Mouse (Mus musculus) heart, adult 10 weeks (tissue): ENCODE results near the gene Zfp14. TPM values are rescaled to one million over a fixed set of nuclear protein-coding genes. Genes with fewer than 3 reads are reported as not detected.

Source experiments
- polyA plus RNA-seq: library from polyadenylated mRNA; stranded (reverse); fragments of 350-450 nt; fragmentation: Illumina TruSeq; extraction: RNeasy Lipid Tissue Mini Kit (QIAGEN cat#74804); gene quantifications from one replicate; pipeline ENCODE4 v1.2.3, GENCODE M21; 2014; ENCODE audit warnings: low read depth, low replicate concordance

The Zfp14 gene
- polyA plus RNA-seq: 7.4 TPM

DNA sequence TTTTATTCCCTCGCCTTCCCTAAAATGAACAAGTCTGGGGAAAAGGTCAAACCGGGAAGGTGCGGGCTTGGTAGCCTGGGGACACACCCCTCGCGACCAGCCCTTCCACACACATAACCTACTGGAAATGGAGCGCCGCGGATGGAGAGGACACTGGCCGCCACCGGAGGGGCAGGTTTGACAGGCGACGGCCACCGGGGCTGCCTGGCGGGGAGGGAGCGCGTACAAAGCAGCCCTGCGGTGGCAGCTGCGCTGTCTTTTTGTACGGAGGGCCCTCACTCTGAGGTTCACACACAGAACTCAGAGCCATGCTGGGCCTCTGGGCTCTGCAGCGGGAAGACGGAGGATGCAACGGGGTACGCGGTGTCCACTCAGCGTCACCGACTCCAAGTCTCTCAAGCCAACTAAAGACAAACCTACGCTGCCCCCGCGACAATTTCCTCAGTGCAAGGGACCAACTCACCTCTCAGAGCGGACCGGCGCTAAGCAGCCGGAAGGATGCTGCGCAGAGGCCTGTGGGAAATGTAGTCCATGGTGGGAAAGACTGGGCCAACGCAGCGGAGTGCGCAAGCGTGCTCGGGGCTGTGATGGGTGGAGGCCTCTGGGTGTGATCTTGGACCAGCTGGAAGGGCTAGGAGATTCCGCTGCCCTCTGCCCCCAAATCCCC is at the start of gene Zfp14:
Gene Zfp14, minus strand, starts transcription at position 499 of the 667 bp plus-strand sequence.

DNA sequence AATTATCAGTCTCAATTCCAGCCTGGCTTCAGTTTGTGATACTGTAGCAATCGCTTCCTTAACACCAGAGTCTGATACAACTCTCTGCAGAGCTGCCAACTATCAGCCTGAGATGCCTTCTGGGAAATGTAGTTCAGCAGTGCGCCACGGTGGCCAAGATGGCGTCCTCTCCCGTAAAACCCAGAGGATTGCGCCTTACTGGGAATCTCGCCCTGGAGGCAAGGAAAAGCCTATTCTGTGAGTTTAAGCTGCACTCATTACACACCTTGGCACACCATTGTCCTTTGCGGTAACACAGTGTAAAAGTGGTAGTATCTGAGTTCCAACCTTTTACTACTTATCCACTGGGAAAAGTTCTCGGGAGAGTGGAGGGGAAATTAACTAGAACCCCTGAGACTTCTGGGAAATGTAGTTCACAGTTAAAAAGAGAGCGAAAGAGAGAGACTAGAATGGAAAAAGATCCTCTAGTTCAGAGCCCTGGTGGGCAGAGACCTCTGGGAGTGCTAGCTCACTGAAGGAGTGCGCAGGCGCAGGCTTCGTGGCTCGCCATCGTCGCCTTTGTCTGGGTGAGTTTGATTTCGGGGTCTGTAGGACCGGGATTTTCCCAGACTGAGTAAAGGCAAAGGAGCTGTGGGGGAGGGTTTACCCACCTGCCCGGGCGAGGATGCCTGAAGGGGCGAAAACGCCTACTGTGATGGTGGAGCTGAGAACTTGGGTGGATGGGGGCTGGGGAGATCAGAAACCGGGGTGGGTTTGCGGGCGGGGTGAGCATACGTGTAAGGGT is 43.7 kb upstream of the Zfp14 start, which contains the start of gene Zfp260:
Gene Zfp260, plus strand, starts transcription at position 132 of the 784 bp plus-strand sequence.

DNA sequence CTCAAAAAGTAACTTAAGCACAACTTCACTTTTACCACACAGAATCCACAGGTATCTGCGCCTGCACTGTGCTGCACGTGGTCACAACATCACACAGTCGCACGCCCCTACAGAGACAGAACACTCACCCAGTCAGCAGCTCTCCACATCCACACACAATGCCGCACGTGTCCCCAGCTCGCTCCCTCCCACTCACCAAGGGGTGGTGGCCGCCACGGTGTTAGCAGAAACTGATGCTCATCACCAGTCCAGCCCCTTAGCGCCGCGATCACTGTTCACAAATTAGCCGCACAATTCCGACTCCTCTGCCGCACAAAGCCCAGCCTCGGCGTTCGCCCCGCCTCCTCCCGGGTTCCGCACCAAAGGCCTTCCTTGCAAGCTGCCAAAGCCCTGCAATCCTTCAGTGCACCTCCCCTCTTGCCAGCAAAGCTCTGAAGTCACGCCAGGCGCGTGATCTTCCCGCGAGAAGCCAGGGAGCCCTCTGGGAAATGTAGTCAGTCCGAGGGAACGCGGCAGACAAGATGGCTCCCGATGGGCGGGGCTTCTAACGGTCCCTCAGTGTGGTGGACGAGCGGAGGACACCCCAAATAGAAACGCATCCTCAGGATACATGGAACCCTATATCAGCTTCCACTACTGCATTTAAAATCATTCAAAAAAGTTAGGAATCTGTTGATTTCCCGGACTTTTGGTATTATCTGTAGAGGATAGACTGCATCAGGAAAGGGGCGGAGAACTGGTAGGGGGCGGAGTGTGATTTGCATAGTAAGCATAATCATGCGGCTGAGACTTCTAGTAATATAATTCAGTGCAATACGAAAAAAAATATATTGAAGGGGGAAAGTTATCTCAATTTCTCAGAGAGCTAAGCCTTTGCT is 39.2 kb upstream of the Zfp14 start, which contains the start of the genes Gm26920 and Zfp566:
Gene Gm26920, minus strand, starts transcription at position 319 of the 878 bp plus-strand sequence.
Gene Zfp566, minus strand, starts transcription at position 436 of the 878 bp plus-strand sequence.

DNA sequence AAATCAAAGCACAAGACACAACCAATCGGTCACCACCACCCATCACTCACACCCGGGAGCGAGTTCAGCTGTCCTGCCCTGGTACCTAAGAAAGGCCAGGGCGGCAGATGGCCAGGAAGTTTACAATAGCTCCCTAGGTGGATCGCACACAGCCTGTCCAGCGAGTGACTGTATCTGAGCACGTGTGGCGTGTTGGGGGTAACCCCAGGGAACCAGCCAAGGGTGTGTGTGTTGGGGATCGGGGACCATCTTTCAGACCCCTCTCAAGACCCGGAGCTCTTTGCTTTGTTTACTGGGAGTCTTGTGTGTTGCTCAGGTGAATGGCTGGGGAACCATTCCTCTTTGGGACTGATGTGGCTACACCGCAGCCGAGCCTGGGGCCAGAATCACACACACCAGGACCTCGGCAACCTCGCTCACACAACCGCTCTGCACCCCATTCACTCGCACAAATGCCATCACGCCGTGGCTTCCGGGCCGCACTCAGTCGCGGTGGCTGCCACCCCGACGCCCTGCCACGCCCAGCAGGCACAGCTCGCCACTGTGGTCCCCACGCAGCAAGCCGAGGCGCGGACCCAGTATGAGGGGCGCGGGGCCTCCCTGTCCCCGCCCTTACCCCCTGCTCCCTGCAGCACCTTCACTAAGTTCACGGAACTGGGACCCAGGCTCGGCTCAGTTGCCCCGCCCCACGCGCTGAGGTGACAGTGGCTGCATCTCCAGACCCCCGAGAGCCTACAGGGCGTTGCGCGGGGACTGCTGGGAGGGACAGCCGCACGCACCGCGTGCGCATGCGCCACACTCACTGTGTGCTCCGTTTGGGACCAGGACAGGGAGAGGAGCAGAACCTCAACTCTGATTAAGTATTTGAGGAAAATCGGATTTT is 21.2 kb upstream of the Zfp14 start, which contains the start of gene Zfp82:
Gene Zfp82, minus strand, starts transcription at position 755 of the 883 bp plus-strand sequence.

Other genes with a start within 250 kb of the Zfp14 start
- 10.3 TPM for gene Zfp790, start 235.3 kb downstream of the Zfp14 start, polyA plus RNA-seq
- gene Zfp940, start 197.7 kb downstream of the Zfp14 start, polyA plus RNA-seq: 0.47 TPM
- 5.3 TPM for gene Zfp420, start 191.4 kb downstream of the Zfp14 start, polyA plus RNA-seq
- gene Zfp27, start 144.8 kb downstream of the Zfp14 start, polyA plus RNA-seq: 9.3 TPM
- 11.9 TPM for gene Zfp383, start 143.2 kb downstream of the Zfp14 start, polyA plus RNA-seq
- gene Zfp74, start 97.3 kb downstream of the Zfp14 start, polyA plus RNA-seq: 5.1 TPM
- gene Zfp568, start 67.4 kb downstream of the Zfp14 start, polyA plus RNA-seq: 12.4 TPM
- gene Zfp82, start 21.5 kb upstream of the Zfp14 start, polyA plus RNA-seq: 2.5 TPM
- not detected for gene Gm26920, start 39.0 kb upstream of the Zfp14 start, polyA plus RNA-seq
- gene Zfp566, start 39.1 kb upstream of the Zfp14 start, polyA plus RNA-seq: 1.4 TPM
- gene Zfp260, start 43.4 kb upstream of the Zfp14 start, polyA plus RNA-seq: 34.9 TPM
- gene Zfp382, start 70.6 kb upstream of the Zfp14 start, polyA plus RNA-seq: 1.6 TPM
- gene Zfp146, start 118.4 kb upstream of the Zfp14 start, polyA plus RNA-seq: 26.8 TPM
- gene Cox7a1, start 132.8 kb upstream of the Zfp14 start, polyA plus RNA-seq: 4,592 TPM
- 372 TPM for gene Capns1, start 147.4 kb upstream of the Zfp14 start, polyA plus RNA-seq
- 59.9 TPM for gene Polr2i, start 180.6 kb upstream of the Zfp14 start, polyA plus RNA-seq
- 58.8 TPM for gene Tbcb, start 180.9 kb upstream of the Zfp14 start, polyA plus RNA-seq
- gene Ovol3, start 184.3 kb upstream of the Zfp14 start, polyA plus RNA-seq: not detected
- gene Thap8, start 228.7 kb upstream of the Zfp14 start, polyA plus RNA-seq: not detected
- 2.4 TPM for gene Wdr62, start 229.0 kb upstream of the Zfp14 start, polyA plus RNA-seq
- gene Clip3, start 240.3 kb upstream of the Zfp14 start, polyA plus RNA-seq: 11.7 TPM